Mouse (Mus musculus) liver, postnatal 0 days (tissue): ENCODE measurements around the gene Ppm1k.

Source experiments
- CTCF ChIP-seq: sonication (generic); IDR thresholded peaks from 2 replicates; pipeline ENCODE4 v1.5.1; 2016; ENCODE audit warnings: antibody characterized with exemption, low read depth
- EP300 ChIP-seq: IDR thresholded peaks from 2 replicates; pipeline ENCODE4 v1.6.1; 2016; ENCODE audit warnings: antibody characterized with exemption, low read depth, mild to moderate bottlenecking

DNA sequence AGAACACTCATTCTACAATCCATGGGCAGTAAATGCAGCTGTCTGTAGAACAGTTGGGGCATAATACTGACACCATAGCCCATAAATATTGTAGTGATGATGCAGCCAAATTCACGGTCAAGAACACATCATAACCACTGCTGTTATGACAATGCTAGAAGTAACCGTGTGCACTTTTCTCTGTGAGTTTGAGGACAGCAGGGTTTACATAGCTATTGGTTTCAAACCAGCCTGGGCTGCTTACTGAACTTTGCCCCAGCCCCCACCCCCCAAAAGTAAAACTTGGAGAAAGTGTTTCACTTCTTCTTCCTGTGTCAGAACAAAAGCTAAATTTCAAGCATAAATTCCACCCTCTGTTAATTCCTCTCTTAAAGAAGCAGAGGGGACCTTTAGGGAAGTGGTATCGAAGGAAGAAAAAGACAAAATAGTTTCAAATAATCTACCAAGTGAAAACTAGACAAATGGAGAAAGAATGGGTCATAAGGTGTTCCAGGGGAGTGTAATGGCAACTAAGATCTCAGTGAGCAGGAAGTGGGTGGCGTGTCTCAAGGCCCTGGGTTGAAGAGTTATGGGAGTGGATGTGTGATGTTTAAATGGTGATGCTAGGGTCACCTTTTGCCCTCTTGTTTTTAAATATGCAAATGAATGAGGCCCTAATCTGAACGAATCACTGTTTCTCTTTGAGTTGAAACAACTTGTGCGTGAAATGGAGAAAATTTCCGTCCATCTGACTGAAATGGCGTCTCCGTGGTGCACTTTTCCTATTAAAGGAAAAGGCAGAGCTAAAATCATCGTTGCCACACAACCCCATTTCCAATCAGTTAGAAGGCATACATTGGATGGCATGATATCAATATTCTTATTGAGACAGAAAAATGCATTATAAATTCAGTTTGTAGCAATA, 14.3 kb downstream of the Ppm1k start:
- TF ChIP-seq CTCF (no peak), EP300 (no peak)
